Mouse (Mus musculus): ENCODE measurements around the gene Pip5k1b. TPM values are rescaled to one million over a fixed set of nuclear protein-coding genes. Genes with fewer than 3 reads are reported as not detected.

The Pip5k1b gene
- polyA plus RNA-seq, 1 experiment, result not detected

DNA sequence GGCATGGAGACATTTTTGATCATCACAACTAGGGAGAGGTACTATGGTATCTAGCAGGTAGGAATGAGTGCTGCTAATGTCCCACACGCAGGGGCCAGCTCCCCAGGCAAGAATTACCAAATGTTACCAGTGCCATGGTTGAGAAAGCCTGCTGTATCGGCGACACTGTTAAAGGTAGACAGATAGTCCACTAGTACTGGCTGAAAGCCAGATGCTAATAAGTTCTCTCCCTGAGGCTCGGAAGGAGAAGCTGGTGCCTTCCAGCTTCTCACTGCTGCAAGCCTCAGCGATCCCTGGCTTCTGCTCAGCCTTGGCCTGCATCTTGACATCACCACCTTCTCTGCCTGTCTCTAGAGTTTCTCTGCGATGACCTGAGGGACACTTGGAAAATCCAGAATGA is 46.3 kb downstream of the Pip5k1b start:
- H3K27ac ChIP-seq (ENCODE audit: insufficient read depth, low read length), result no peak overlapping the region
- H3K4me3 ChIP-seq (ENCODE audit: insufficient read depth, low read length), result no peak overlapping the region
- no peaks in the 10 kb centered on the region for H3K4me1 ChIP-seq (ENCODE audit: control insufficient read depth, insufficient read depth, low read length)
- TF ChIP-seq POLR2A (IDR thresholded peaks at IDR 0.05; ENCODE audit: low read depth, low read length) (no peak), CTCF (IDR thresholded peaks at IDR 0.05; ENCODE audit: borderline replicate concordance, insufficient read depth, low read length) (no peak)

GRCm38 (mm10) chr19:24508087-24508767 is 47.4 kb downstream of the Pip5k1b start:
- H3K4me1 ChIP-seq (ENCODE audit: control insufficient read depth, insufficient read depth, low read length), result no peaks in the 10 kb centered on the region
- no peak overlapping the region for H3K4me3 ChIP-seq (ENCODE audit: insufficient read depth, low read length)
- TF ChIP-seq CTCF (IDR thresholded peaks at IDR 0.05; ENCODE audit: borderline replicate concordance, insufficient read depth, low read length), result no peak
- TF ChIP-seq POLR2A (IDR thresholded peaks at IDR 0.05; ENCODE audit: low read depth, low read length), result no peak

GRCm38 (mm10) chr19:24502736-24503421 is 52.8 kb downstream of the Pip5k1b start:
- H3K4me1 ChIP-seq (ENCODE audit: control insufficient read depth, insufficient read depth, low read length), result no peaks in the 10 kb centered on the region
- H3K27ac ChIP-seq (ENCODE audit: insufficient read depth, low read length), result no peak overlapping the region
- H3K4me3 ChIP-seq (ENCODE audit: insufficient read depth, low read length), result no peak overlapping the region
- TF ChIP-seq POLR2A (IDR thresholded peaks at IDR 0.05; ENCODE audit: low read depth, low read length), result no peak
- no peak for TF ChIP-seq CTCF (IDR thresholded peaks at IDR 0.05; ENCODE audit: borderline replicate concordance, insufficient read depth, low read length)

More at GRCm38 (mm10) chr19:24508087-24508767, 47.4 kb downstream of the Pip5k1b start:
- H3K27ac ChIP-seq (ENCODE audit: insufficient read depth, low read length), result no peak overlapping the region

DNA sequence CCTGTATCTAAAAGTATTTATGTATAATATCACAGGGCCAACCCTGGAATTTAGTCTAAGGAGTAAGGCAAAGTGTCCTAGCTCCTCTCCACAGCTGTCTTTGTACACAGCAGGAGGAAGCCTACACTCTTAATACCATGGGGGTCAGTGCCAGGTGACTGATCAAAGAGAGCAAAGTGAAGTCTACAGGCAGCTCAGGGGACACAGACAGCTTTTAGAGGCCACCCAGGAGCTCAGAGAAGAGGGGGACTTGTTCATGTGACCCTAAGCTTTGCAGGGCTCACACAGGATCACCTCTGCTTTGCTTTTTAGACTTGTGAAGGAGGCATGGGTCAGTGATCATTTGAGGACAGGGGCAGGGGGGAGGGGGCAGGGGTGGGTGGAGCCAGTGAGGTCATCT is 54.1 kb downstream of the Pip5k1b start:
- Histone ChIP-seq H3K4me3 (ENCODE audit: insufficient read depth, low read length) (no peak overlapping the region), H3K4me1 (ENCODE audit: control insufficient read depth, insufficient read depth, low read length) (no peaks in the 10 kb centered on the region), H3K27ac (ENCODE audit: insufficient read depth, low read length) (no peak overlapping the region)
- TF ChIP-seq POLR2A (IDR thresholded peaks at IDR 0.05; ENCODE audit: low read depth, low read length) (no peak), CTCF (IDR thresholded peaks at IDR 0.05; ENCODE audit: borderline replicate concordance, insufficient read depth, low read length) (no peak)

GRCm38 (mm10) chr19:24500431-24500830 is 55.2 kb downstream of the Pip5k1b start:
- H3K27ac ChIP-seq (ENCODE audit: insufficient read depth, low read length), result no peak overlapping the region
- no peaks in the 10 kb centered on the region for H3K4me1 ChIP-seq (ENCODE audit: control insufficient read depth, insufficient read depth, low read length)
- TF ChIP-seq CTCF (IDR thresholded peaks at IDR 0.05; ENCODE audit: borderline replicate concordance, insufficient read depth, low read length) (no peak), POLR2A (IDR thresholded peaks at IDR 0.05; ENCODE audit: low read depth, low read length) (no peak)
- H3K4me3 ChIP-seq (ENCODE audit: insufficient read depth, low read length), result no peak overlapping the region

DNA sequence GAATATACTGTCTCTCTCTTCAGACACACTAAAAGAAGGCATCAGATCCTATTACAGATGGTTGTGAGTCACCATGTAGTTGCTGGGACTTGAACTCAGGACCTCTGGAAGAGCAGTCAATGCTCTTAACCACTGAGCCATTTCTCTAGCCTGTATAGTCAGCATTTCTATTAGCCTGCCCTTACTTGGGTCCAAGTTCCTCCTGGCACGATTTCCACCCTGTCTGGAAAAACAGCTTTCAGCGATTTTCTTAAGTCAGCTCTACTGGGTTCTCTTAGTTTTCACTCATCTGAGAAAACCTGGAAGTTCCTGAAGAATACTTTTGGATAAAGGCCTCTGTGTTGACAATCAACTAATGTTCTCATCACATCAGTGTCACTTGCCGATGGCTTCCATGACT is 56.4 kb downstream of the Pip5k1b start:
- Histone ChIP-seq H3K4me3 (ENCODE audit: insufficient read depth, low read length) (no peak overlapping the region), H3K4me1 (ENCODE audit: control insufficient read depth, insufficient read depth, low read length) (no peaks in the 10 kb centered on the region), H3K27ac (ENCODE audit: insufficient read depth, low read length) (no peak overlapping the region)
- TF ChIP-seq CTCF (IDR thresholded peaks at IDR 0.05; ENCODE audit: borderline replicate concordance, insufficient read depth, low read length) (no peak), POLR2A (IDR thresholded peaks at IDR 0.05; ENCODE audit: low read depth, low read length) (no peak)

DNA sequence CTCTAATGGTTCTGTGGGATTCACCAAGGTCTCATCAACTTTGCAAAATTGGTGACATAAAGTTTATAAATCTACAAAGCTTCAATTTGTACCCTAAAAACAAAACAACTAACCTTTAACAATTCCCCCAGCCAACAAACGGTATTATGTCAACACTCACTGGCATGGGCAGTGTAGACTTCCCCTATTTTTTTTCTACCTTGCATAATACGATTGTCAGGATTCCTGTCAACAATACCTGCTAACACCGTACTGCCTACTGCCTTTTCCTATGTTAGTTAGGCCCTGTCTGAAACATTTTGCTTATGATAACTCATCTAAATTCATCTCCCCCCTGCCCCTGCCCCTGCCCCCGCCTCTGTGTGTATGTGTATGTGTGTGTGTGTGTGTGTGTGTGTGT is 61.8 kb downstream of the Pip5k1b start:
- Histone ChIP-seq H3K27ac (ENCODE audit: insufficient read depth, low read length) (no peak overlapping the region), H3K4me3 (ENCODE audit: insufficient read depth, low read length) (no peak overlapping the region), H3K4me1 (ENCODE audit: control insufficient read depth, insufficient read depth, low read length) (no peaks in the 10 kb centered on the region)
- TF ChIP-seq POLR2A (IDR thresholded peaks at IDR 0.05; ENCODE audit: low read depth, low read length) (no peak), CTCF (IDR thresholded peaks at IDR 0.05; ENCODE audit: borderline replicate concordance, insufficient read depth, low read length) (no peak)

DNA sequence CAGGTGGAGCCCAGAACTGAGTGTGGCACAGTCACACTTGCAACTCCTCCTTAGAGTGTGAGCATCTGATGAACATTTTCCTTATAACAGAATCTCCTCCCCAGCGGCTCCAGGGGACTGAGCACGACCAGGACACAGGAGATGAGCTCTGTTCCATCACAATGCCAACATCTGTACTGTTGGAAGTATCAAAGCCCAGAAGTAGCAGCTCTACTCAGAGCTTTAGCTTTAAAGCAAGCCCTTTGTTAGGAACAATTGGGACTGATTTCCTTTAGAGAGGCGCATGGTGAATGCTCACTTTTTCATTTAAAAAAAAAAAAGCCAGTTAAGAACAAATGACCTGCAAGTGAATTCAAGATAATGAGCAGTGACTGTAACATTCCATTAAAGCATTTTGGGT is 63.8 kb downstream of the Pip5k1b start:
- Histone ChIP-seq H3K4me3 (ENCODE audit: insufficient read depth, low read length) (no peak overlapping the region), H3K4me1 (ENCODE audit: control insufficient read depth, insufficient read depth, low read length) (no peaks in the 10 kb centered on the region), H3K27ac (ENCODE audit: insufficient read depth, low read length) (no peak overlapping the region)
- TF ChIP-seq CTCF (IDR thresholded peaks at IDR 0.05; ENCODE audit: borderline replicate concordance, insufficient read depth, low read length) (no peak), POLR2A (IDR thresholded peaks at IDR 0.05; ENCODE audit: low read depth, low read length) (no peak)

DNA sequence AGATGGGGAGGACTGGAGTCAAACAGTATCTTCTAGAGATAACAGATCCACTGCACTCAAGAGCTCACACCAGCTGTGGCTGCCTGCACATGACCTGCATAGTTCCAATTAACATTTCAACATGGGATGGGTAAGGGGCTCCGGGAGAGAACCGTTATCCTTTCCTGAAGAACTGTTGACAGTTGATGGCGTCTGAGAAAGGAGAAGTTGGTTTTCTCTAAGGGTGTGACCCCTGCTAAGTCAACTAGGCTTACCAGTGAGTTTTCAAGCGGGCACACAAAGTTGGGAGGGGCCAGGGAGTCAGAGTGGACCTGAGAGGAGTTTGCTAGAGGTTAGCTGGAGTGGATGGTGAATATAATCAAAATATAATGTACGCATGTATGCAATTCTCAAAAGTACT is 65.4 kb downstream of the Pip5k1b start:
- no peak overlapping the region for H3K27ac ChIP-seq (ENCODE audit: insufficient read depth, low read length)
- no peak for TF ChIP-seq CTCF (IDR thresholded peaks at IDR 0.05; ENCODE audit: borderline replicate concordance, insufficient read depth, low read length)
- no peak for TF ChIP-seq POLR2A (IDR thresholded peaks at IDR 0.05; ENCODE audit: low read depth, low read length)
- no peak overlapping the region for H3K4me3 ChIP-seq (ENCODE audit: insufficient read depth, low read length)

More for the DNA sequence above, 65.4 kb downstream of the Pip5k1b start:
- H3K4me1 ChIP-seq (ENCODE audit: control insufficient read depth, insufficient read depth, low read length), result no peaks in the 10 kb centered on the region
